Mouse (Mus musculus): ENCODE data around the gene Gm20479.

DNA sequence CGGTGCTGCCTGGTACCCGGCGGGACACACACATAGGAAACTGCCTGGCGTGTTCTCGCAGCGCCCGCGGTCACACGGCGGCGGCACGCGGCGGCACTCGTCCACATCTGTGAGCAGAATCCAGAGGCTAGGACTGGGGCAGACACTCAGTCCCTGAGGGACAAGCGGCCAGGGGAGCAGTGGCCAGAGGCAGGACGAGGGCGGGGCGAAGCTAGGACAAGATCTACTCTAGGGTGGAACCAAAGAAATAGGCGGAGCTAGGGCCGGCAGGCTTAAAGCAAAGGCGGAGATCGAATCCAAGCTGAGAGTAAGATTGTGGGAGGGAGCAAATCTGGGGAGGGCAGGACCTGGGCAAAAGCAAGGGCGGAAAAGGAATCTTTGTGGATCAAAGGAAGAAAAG lies 31.5 kb downstream of the Gm20479 start:
- TF ChIP-seq POLR2A (IDR thresholded peaks at IDR 0.05; ENCODE audit: low read depth, low read length) = no peak
- TF ChIP-seq CTCF (IDR thresholded peaks at IDR 0.05; ENCODE audit: extremely low read depth, insufficient read length, insufficient replicate concordance, low read depth, low read length) = no peak
